Mouse (Mus musculus) olfactory bulb, adult 2 months (tissue): ENCODE data around the gene Gm44511. TPM values are rescaled to one million over a fixed set of nuclear protein-coding genes. Genes with fewer than 3 reads are reported as not detected.
"Not testable (repeated sequence)": the region's sequence is repeated elsewhere in the genome, so short reads cannot be mapped to it uniquely, and the experiment has no call there.

Experiments
- H3K27ac ChIP-seq: fragments of 200-500 bp; 2 replicates; pipeline ENCODE4 v1.5.1; 2012; ENCODE audit warnings: low read depth, low read length; ENCODE audit not compliant: insufficient read depth
- H3K4me1 ChIP-seq: fragments of 200-500 bp; 2 replicates; pipeline ENCODE4 v1.6.1; 2012; ENCODE audit warnings: low read length; ENCODE audit not compliant: control insufficient read depth, insufficient read depth
- H3K4me3 ChIP-seq: fragments of 200-500 bp; 2 replicates; pipeline ENCODE4 v1.5.1; 2012; ENCODE audit warnings: mild to moderate bottlenecking, low read depth, low read length, moderate library complexity; ENCODE audit not compliant: insufficient read depth
- CTCF ChIP-seq: fragments of 200-500 bp; IDR thresholded peaks from 2 replicates; pipeline ENCODE4 v1.5.1; 2012; ENCODE audit warnings: low read depth, mild to moderate bottlenecking, low read length, moderate library complexity; ENCODE audit not compliant: insufficient read depth
- POLR2A ChIP-seq: fragments of 200-500 bp; IDR thresholded peaks from 2 replicates; pipeline ENCODE4 v1.6.1; 2012; ENCODE audit warnings: mild to moderate bottlenecking, low read depth, low read length, moderate library complexity; ENCODE audit not compliant: insufficient read depth
- whole genome bisulfite sequencing: fragments of 180-500 bp; shearing (Covaris S2); methylation state at CpG from one replicate; pipeline ENCODE4 v1.1.7; 2018; 5-methylcytosine and 5-hydroxymethylcytosine counted together
- polyA plus RNA-seq: library from polyadenylated mRNA; stranded (reverse); fragments of >200 nt; gene quantifications from 2 replicates; pipeline ENCODE4 v1.2.4, GENCODE M21; 2012; ENCODE audit warnings: low replicate concordance; ENCODE audit not compliant: missing spikeins, insufficient read depth, insufficient read length

Gene Gm44511
- polyA plus RNA-seq, 1 experiment, result not detected

GRCm38 (mm10) chr6:128836955-128837334 lies 10.8 kb upstream of the Gm44511 start:
- Histone ChIP-seq H3K4me3 (no peak overlapping the region), H3K4me1 (no peaks in the 10 kb centered on the region; the same call in 1 of the 2 replicates), H3K27ac (no peak overlapping the region)
- 81% methylated on average over 6 of the region's 6 CpGs for WGBS
- TF ChIP-seq POLR2A (no peak), CTCF (no peak)

- WGBS, result 74% methylated on average over 8 of the region's 8 CpGs
These were observed 10.3 kb upstream of the Gm44511 start for GRCm38 (mm10) chr6:128836191-128836954.

GRCm38 (mm10) chr6:128835571-128835970 lies 9.5 kb upstream of the Gm44511 start:
- Histone ChIP-seq H3K27ac (no peak overlapping the region), H3K4me3 (no peak overlapping the region), H3K4me1 (no peaks in the 10 kb centered on the region; the same call in 1 of the 2 replicates)
- TF ChIP-seq CTCF (no peak), POLR2A (no peak)
- 87% methylated on average over 4 of the region's 4 CpGs for WGBS

More at GRCm38 (mm10) chr6:128836191-128836954, 10.3 kb upstream of the Gm44511 start:
- Histone ChIP-seq H3K4me1 (no peaks in the 10 kb centered on the region; the same call in 1 of the 2 replicates), H3K27ac (no peak overlapping the region), H3K4me3 (no peak overlapping the region)
- no peak for TF ChIP-seq CTCF
- no peak for TF ChIP-seq POLR2A

- no peak overlapping the region for H3K4me3 ChIP-seq
- 92% methylated on average over 10 of the region's 10 CpGs for WGBS
- H3K4me1 ChIP-seq, result no peaks in the 10 kb centered on the region
- no peak overlapping the region for H3K27ac ChIP-seq
- TF ChIP-seq POLR2A, result no peak
- TF ChIP-seq CTCF, result no peak
These were observed 6.9 kb upstream of the Gm44511 start for GRCm38 (mm10) chr6:128833046-128833445.

GRCm38 (mm10) chr6:128829837-128830236 lies 3.7 kb upstream of the Gm44511 start:
- whole genome bisulfite sequencing, result 71% methylated on average over 4 of the region's 4 CpGs
- H3K4me3 ChIP-seq, result no peak overlapping the region
- TF ChIP-seq POLR2A (no peak), CTCF (no peak)

GRCm38 (mm10) chr6:128826781-128827180 lies 666 bp upstream of the Gm44511 start:
- 91% methylated on average over 3 of the region's 3 CpGs for WGBS
- H3K27ac ChIP-seq, result no peak overlapping the region
- TF ChIP-seq POLR2A (no peak), CTCF (no peak)
- no peak overlapping the region for H3K4me3 ChIP-seq
- H3K4me1 ChIP-seq, result no peaks in the 10 kb centered on the region

More at GRCm38 (mm10) chr6:128829837-128830236, 3.7 kb upstream of the Gm44511 start:
- Histone ChIP-seq H3K4me1 (no peaks in the 10 kb centered on the region), H3K27ac (no peak overlapping the region)

GRCm38 (mm10) chr6:128818083-128818802 lies 7.9 kb downstream of the Gm44511 start:
- Histone ChIP-seq H3K4me3 (no peak overlapping the region), H3K27ac (no peak overlapping the region), H3K4me1 (no peaks in the 10 kb centered on the region)
- TF ChIP-seq CTCF (no peak), POLR2A (no peak)
- WGBS, result 84% methylated on average over 4 of the region's 4 CpGs

GRCm38 (mm10) chr6:128808532-128808931 lies 17.6 kb downstream of the Gm44511 start:
- no peak for TF ChIP-seq POLR2A
- no peak for TF ChIP-seq CTCF
- Histone ChIP-seq H3K4me3 (no peak overlapping the region), H3K27ac (no peak overlapping the region), H3K4me1 (no peaks in the 10 kb centered on the region)
- WGBS, result 83% methylated on average over 5 of the region's 5 CpGs

- H3K4me1 ChIP-seq, result peaks cover 2% of the 10 kb centered on the region; the same call in 1 of the 2 replicates
- TF ChIP-seq POLR2A (no peak), CTCF (no peak)
- no peak overlapping the region for H3K27ac ChIP-seq
- no peak overlapping the region for H3K4me3 ChIP-seq
- WGBS, result 58% methylated on average over 3 of the region's 3 CpGs
These were observed 19.1 kb downstream of the Gm44511 start for GRCm38 (mm10) chr6:128807021-128807420.

GRCm38 (mm10) chr6:128804823-128805640 lies 21.1 kb downstream of the Gm44511 start:
- not testable (repeated sequence) for H3K27ac ChIP-seq, H3K4me3 ChIP-seq, H3K4me1 ChIP-seq
- 55% methylated on average over 7 of the region's 7 CpGs for WGBS
